Mouse (Mus musculus) layer of hippocampus, postnatal 36 days (tissue): ENCODE results near the gene Kpnb1. TPM values are rescaled to one million over a fixed set of nuclear protein-coding genes. Genes with fewer than 3 reads are reported as not detected.

Experiments
- DNase-seq, 2 experiments: peaks; one replicate each; pipeline ENCODE4 v3.0.0; 2022
- total RNA-seq, 2 experiments: library from RNA; stranded (reverse); gene quantifications; 2 replicates each; pipeline ENCODE4 v1.2.3; 2021

The Kpnb1 gene
- total RNA-seq, 2 experiments from 2014 or later, result 128 to 132 TPM

DNA sequence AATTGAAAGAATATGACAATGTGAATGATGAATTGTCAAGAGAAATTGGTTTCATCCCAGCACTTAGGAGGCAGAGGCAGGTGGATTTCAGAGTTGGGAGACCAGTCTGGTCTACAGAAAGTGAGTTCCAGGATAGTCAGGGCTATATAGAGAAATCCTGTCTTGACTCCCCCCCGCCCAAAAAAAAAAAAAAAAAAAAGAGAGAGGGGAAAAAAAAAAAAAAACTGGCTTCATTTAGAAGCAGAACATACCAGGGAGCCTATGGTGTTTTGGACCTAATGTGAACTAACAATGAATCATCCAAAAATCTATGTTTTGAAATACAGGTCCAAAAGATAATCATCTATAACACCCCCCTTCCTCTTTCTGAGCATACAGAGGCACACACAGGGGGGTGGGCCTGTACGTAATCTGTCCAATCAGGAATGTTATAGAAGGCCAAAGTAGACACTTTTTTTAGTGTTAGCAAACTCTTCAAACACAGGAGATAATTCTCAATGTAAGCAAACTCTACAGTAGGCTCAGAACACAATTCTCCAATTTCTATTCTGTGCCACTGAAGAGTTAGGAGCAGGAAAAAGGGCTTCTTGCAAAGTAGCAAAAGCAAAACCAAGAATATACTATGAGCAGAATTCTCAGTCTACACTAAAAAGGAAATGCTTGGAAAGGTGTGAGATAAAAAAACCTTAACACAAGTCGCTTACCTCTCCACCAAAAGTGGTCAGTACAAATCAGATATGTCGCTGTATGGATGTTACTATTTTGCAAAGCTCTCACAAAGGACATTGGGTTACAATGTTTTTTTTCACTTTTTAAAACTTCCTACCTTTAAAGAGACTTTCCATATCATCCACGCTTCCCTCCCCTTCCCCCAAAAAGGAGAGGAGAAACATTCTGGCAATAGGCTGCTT is 1.7 kb downstream of the Kpnb1 start:
- DNase-seq, result no peak

- DNase-seq, result no peak
Measured at GRCm38 (mm10) chr11:97184875-97185274, 2.8 kb downstream of the Kpnb1 start.

DNA sequence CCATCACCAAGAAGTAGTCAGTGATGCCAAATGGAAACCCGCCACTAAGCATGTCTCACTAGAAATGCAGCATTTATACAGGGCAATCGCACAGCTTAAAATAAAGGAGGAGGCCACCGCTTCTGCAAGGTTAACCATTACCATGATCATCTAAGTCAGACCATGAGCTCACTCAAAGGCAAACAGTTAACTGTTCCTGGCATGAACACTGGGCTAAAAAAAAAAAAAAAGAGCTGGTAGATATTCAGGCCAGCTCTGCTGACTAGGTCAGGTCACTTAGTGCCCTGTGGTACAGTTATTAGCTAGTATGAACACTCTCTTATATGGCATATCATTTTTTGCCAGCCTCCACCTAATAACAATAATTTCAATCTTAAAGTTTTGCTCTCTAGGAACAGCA is 5.2 kb downstream of the Kpnb1 start:
- DNase-seq, result no peak

- DNase-seq, result no peak
Measured at GRCm38 (mm10) chr11:97181061-97181460, 6.6 kb downstream of the Kpnb1 start.

GRCm38 (mm10) chr11:97178198-97178597 is 9.5 kb downstream of the Kpnb1 start:
- DNase-seq, result no peak

DNA sequence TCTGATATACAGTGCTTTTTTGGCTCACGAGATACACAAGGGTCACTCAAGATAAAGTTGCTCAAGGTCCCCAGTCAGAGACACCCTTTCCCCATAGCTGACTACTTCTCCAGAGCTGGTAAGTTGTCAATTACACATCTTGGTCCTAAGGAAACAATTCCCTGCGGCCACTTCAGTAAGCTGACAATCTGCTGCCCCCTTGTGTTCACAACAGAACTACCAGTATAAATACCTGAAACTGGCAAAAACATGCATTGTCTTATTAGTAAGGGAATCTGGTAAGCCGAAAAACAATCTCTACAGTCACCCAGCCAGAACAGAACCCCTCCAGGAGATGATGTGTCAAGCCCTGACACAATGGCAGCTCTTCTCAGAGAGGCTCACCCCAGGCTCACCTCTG is 10.8 kb downstream of the Kpnb1 start:
- no peak for DNase-seq

GRCm38 (mm10) chr11:97175499-97175898 is 12.2 kb downstream of the Kpnb1 start:
- peak; percentile 53 to 55 for DNase-seq

GRCm38 (mm10) chr11:97160341-97160740 is 27.3 kb downstream of the Kpnb1 start:
- DNase-seq, result peak in 1 of 2 experiments; percentile 48

DNA sequence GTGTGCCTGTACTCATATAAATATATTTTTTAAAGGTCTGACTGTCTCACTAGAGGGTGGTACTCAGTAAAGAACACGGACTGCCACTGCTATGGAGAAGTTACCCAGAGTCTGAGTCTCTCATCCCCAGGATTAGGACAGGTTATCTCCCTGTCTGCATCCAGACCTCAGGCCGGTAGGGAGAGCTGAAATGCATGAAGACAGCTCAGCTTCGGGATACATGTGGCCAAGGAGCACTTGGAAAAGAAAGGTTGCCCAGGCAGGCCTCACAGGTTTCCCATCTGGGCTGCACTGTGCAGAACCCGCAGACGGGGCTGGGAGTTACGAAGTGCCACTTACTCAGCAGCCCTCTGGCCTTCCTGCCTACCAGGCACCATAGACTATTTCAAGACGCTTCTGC is 30.7 kb downstream of the Kpnb1 start:
- no peak for DNase-seq

DNA sequence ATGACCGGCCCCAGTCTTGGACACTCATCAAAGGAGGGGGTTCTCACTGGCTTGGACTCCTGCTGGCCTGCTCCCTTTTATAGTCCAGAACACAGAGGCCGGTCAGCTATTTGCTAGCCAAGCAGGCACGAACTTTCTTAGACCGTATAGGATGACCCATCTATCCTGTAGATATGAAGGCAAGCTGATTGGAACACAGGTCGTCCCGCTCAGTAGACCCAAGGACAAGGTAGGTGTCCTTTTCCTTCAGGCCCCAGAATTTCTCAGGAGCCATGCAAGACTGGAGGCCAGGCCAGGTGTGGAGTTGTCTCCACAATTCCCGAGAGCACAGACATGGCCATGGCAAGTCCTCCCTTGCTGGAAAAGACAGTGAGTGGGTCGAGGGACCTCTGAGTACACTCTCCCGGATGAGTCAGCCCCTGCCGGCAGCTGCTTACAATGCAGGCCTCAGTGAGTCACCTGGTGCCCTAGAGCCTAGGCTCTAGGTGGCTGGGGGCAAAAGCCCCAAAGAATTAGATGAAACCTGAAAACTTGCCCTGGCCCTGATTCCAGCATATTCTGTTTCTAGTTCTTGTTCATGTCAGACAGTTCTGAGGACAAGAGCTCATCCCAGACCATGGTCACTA is 34.9 kb downstream of the Kpnb1 start:
- DNase-seq, result no peak

GRCm38 (mm10) chr11:97152023-97152426 is 35.7 kb downstream of the Kpnb1 start:
- DNase-seq, result peak in 1 of 2 experiments; percentile 13

GRCm38 (mm10) chr11:97151343-97151801 is 36.3 kb downstream of the Kpnb1 start, which contains the start of gene Tbkbp1:
Gene Tbkbp1, minus strand, starts transcription at chr11:97151495.
- DNase-seq, result peak; percentile 57 to 60

GRCm38 (mm10) chr11:97150411-97151330 is 37.0 kb downstream of the Kpnb1 start:
- DNase-seq, result peak; percentile 56 to 59

- peak in 1 of 2 experiments; percentile 46 for DNase-seq
Measured at GRCm38 (mm10) chr11:97149995-97150410, 37.7 kb downstream of the Kpnb1 start.

DNA sequence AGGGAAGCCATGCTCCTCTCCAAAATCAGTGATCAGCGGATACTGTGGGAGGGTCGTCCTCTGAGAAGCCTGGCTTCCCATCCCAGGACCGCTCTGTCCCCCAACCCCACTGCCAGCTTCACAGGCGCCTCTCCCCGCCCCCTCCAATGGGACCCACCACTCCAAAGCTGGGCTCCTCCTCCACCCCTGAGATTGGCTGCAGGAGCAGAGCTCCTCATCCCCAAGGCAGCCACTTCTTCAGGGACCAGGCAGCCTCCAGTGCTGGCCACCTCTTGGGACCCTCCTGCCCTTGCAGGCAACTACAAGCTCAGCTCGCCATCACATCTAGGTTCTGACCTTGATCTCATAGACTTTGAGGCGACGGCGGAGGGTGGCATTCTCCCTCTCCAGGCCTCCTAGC is 38.7 kb downstream of the Kpnb1 start:
- DNase-seq, result no peak

DNA sequence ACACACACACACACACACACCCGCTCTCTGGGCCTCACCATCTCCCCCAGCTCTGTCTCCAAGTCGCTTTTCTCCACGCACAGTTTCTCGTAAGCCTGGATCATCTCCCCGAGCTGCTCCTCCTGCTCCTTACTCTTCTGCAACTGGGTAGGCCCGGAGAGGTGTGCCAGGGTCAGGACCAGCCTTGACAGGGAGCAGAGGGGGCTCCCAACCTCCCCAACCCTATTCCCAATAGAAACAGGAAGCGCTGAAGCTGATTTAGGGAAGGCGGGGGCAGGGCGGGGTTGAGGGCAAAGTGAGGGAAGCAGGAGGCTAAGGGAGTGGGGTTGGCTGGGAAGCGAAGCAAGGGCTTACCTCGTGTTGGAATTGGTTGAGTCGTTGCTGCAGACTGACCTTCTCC is 39.1 kb downstream of the Kpnb1 start:
- no peak for DNase-seq

- DNase-seq, result no peak
Measured at GRCm38 (mm10) chr11:97147333-97147732, 40.3 kb downstream of the Kpnb1 start.

GRCm38 (mm10) chr11:97146724-97147123 is 41.0 kb downstream of the Kpnb1 start:
- peak; percentile 77 to 82 for DNase-seq

DNA sequence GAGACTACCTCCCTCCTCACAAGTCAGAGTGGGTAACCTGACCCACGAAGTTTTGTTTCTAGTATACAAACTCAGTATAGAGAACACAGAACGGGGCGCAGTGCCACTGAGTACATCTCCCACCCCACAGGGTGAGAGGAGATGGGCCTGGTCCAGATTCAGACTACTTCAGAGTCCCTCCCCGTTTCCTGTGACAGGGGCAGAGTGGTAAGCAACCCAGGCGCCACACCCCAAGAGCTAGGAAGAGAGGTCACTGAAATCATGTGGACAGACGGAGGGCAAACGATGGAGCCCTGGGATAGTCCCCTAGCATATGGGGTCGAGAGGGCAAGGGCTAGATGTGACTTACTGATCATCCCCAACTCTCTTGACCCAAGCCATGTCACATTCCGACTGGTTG is 41.7 kb downstream of the Kpnb1 start:
- no peak for DNase-seq

DNA sequence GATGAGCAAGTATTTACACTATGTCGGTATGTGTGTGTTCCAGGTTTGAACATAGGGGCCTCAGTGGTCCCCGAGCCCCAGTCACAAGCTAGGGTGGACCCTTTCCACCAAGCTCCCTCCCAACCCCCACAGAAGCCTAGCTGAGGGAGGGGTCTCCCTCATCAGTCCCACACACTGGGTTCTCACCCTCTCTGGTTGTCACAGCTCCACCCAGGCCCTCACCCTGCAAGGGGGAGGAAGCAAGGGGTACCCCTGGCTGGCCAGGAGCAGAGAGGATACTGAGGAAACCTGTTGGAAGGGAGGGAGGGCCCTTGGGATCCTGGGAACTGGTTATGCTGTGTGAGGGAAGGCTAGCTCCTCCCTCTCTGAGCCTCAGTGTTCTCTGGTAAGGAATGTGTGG is 42.4 kb downstream of the Kpnb1 start:
- no peak for DNase-seq

GRCm38 (mm10) chr11:97143196-97143900 is 44.3 kb downstream of the Kpnb1 start:
- DNase-seq, result no peak

GRCm38 (mm10) chr11:97142159-97142608 is 45.5 kb downstream of the Kpnb1 start:
- DNase-seq, result no peak
